Mouse (Mus musculus) heart, postnatal 0 days (tissue): Measurements from ENCODE around the gene Rere.

Experiments
- CTCF ChIP-seq: IDR thresholded peaks from 2 replicates; pipeline ENCODE4 v1.5.1; 2016; ENCODE audit warnings: antibody characterized with exemption, control low read depth, low read depth
- EP300 ChIP-seq: IDR thresholded peaks from 2 replicates; pipeline ENCODE4 v1.6.1; 2016; ENCODE audit warnings: antibody characterized with exemption, low read depth

- no peak for TF ChIP-seq CTCF
- no peak for TF ChIP-seq EP300
Observed at GRCm38 (mm10) chr4:150438621-150439020, 157.2 kb downstream of the Rere start.
